Mouse (Mus musculus) hindbrain, embryonic 15.5 days (tissue): ENCODE results near the gene Ajm1. TPM values are rescaled to one million over a fixed set of nuclear protein-coding genes. Genes with fewer than 3 reads are reported as not detected.
A peak's percentile ranks its signal among the peaks of the same experiment; 100 is the strongest.

Experiments
- ATAC-seq: fragments of 200-750 bp; cut with Nextera tagmentation; 2 replicates; pipeline ENCODE4 v1.8.0; 2017; ENCODE audit warnings: low read depth, moderate number of reproducible peaks, moderate TSS enrichment; ENCODE audit not compliant: low FRiP score
- H3K27ac ChIP-seq: fragments of 300-500 bp; sonication (generic); replicated peaks from 2 replicates; pipeline ENCODE4 v1.5.1; 2015; ENCODE audit warnings: mild to moderate bottlenecking, inconsistent platforms
- H3K27me3 ChIP-seq: fragments of 300-500 bp; sonication (generic); 2 replicates; pipeline ENCODE4 v1.6.1; 2015; ENCODE audit warnings: control low read depth, inconsistent platforms
- H3K36me3 ChIP-seq: fragments of 300-500 bp; sonication (generic); 2 replicates; pipeline ENCODE4 v1.6.1; 2015; ENCODE audit warnings: control low read depth, inconsistent platforms
- H3K4me1 ChIP-seq: fragments of 300-500 bp; sonication (generic); replicated peaks from 2 replicates; pipeline ENCODE4 v1.6.1; 2015; ENCODE audit warnings: control low read depth, inconsistent platforms
- H3K4me2 ChIP-seq: fragments of 300-500 bp; sonication (generic); 2 replicates; pipeline ENCODE4 v1.6.1; 2015; ENCODE audit warnings: moderate library complexity, mild to moderate bottlenecking, inconsistent platforms
- H3K4me3 ChIP-seq: fragments of 300-500 bp; sonication (generic); 2 replicates; pipeline ENCODE4 v1.5.1; 2015; ENCODE audit warnings: mild to moderate bottlenecking, inconsistent platforms
- H3K9ac ChIP-seq: fragments of 300-500 bp; sonication (generic); 2 replicates; pipeline ENCODE4 v1.6.1; 2015; ENCODE audit warnings: inconsistent platforms
- H3K9me3 ChIP-seq: fragments of 300-500 bp; sonication (generic); 2 replicates; pipeline ENCODE4 v1.6.1; 2016; ENCODE audit warnings: control low read depth, inconsistent platforms
- WGBS: fragments of 180-500 bp; shearing (Covaris S2); methylation state at CpG from one replicate; pipeline ENCODE4 v1.1.7; 2015; 5-methylcytosine and 5-hydroxymethylcytosine counted together
- polyA plus RNA-seq: library from polyadenylated mRNA; unstranded; fragments of >200 nt; fragmentation: Nextera tagmentation; extraction: Ambion mirVana; gene quantifications from 2 replicates; pipeline ENCODE4 v1.2.1, GENCODE M21; 2015

The Ajm1 gene
- polyA plus RNA-seq, 1 experiment from 2014 or later, result 16.5 TPM

GRCm38 (mm10) chr2:25574579-25575431, 6.8 kb downstream of the Ajm1 start, which contains the start of the genes Mamdc4 and Phpt1:
Gene Mamdc4 (minus strand): TSS chr2:25574845.
Gene Phpt1 (minus strand): TSS chr2:25575224.
- under 1% methylated on average over 43 of the region's 45 CpGs for WGBS
- peak within 1 kb of the TSS; percentile 91 for H3K27ac ChIP-seq
- H3K4me3 ChIP-seq, result peak within 1 kb of the TSS; percentile 56

DNA sequence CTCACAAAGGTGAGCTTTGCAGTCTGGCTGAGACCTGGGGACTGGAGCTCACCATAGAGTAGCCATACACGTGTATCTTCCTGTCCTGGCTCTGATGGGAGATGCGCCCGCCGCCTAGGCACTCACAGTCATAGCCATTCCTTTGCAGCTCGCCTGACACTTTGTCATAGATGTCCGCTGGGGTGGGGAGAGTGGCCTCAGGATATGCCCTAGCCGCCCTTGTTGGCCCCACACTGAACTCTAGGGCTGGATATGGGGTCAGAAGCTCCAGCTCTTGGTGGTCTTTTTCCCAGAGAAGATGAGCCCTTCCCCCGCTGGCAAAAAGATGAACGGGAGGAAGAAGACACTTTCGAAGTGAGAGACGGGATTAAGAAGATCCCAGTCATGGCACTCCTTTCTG, 7.4 kb downstream of the Ajm1 start:
- Histone ChIP-seq H3K4me3 (peak overlapping the region; percentile 56), H3K4me1 (peaks cover 46% of the 10 kb centered on the region), H3K4me2 (peak overlapping the region; percentile 73), H3K27me3 (peaks cover 32% of the 10 kb centered on the region), H3K9ac (peak overlapping the region; percentile 59), H3K27ac (peak overlapping the region; percentile 91), H3K36me3 (0 out of 2 replicates have a peak, but pooled peaks cover 4% of the 10 kb centered on the region), H3K9me3 (no peaks in the 10 kb centered on the region)
- no peak for ATAC-seq
- 15% methylated on average over 11 of the region's 11 CpGs for WGBS

More at GRCm38 (mm10) chr2:25574579-25575431, 6.8 kb downstream of the Ajm1 start, which contains the start of the genes Mamdc4 and Phpt1:
- peaks cover 52% of the 10 kb centered on the region for H3K4me1 ChIP-seq
- peak within 1 kb of the TSS; percentile 59 for H3K9ac ChIP-seq
- H3K27me3 ChIP-seq, result peaks cover 39% of the 10 kb centered on the region
- H3K9me3 ChIP-seq, result no peaks in the 10 kb centered on the region
- H3K4me2 ChIP-seq, result peak within 1 kb of the TSS; percentile 73
- 0 out of 2 replicates have a peak, but pooled peaks cover 4% of the 10 kb centered on the region for H3K36me3 ChIP-seq
- ATAC-seq, result peak; percentile 98

DNA sequence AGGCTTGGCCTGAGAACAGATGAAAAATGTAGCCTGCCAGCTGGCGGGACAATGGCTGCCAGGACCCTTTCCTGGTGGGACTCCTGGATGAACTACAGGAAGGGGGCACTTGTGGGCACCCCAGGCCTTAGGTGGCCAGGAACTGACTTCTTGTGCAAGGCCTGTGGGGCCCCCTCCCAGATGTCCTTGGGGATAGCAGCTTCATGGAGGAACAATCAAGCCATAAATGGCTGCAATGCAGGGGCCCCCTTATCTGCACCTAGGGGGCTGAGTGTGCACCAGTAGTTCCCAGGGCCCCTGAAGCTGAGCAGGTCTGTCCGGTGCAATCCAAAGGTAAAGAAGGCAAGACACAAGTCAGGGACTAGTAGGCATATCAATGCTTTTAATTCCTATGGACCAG, 8.5 kb downstream of the Ajm1 start:
- Histone ChIP-seq H3K27ac (no peak overlapping the region), H3K27me3 (peaks cover 22% of the 10 kb centered on the region), H3K4me2 (peak overlapping the region; percentile 73; the same call in 1 of the 2 replicates), H3K9me3 (no peaks in the 10 kb centered on the region), H3K36me3 (peaks cover 7% of the 10 kb centered on the region; the same call in 1 of the 2 replicates), H3K9ac (no peak overlapping the region), H3K4me3 (no peak overlapping the region), H3K4me1 (peaks cover 35% of the 10 kb centered on the region)
- no peak for ATAC-seq
- WGBS, result 91% methylated on average over 2 of the region's 2 CpGs

- WGBS, result 93% methylated on average over 4 of the region's 4 CpGs
- H3K27me3 ChIP-seq, result peaks cover 3% of the 10 kb centered on the region
- no peak overlapping the region for H3K4me2 ChIP-seq
- no peak overlapping the region for H3K9ac ChIP-seq
- peaks cover 3% of the 10 kb centered on the region; the same call in 1 of the 2 replicates for H3K36me3 ChIP-seq
- ATAC-seq, result no peak
- no peak overlapping the region for H3K27ac ChIP-seq
- H3K4me3 ChIP-seq, result no peak overlapping the region
- peaks cover 24% of the 10 kb centered on the region for H3K4me1 ChIP-seq
- H3K9me3 ChIP-seq, result no peaks in the 10 kb centered on the region
Measured at GRCm38 (mm10) chr2:25571221-25571620, 10.3 kb downstream of the Ajm1 start.

GRCm38 (mm10) chr2:25569323-25569722, 12.2 kb downstream of the Ajm1 start:
- peaks cover 16% of the 10 kb centered on the region for H3K4me1 ChIP-seq
- no peaks in the 10 kb centered on the region for H3K27me3 ChIP-seq
- no peak for ATAC-seq
- H3K27ac ChIP-seq, result no peak overlapping the region
- H3K36me3 ChIP-seq, result peaks cover 3% of the 10 kb centered on the region
- no peak overlapping the region for H3K9ac ChIP-seq
- no peak overlapping the region for H3K4me3 ChIP-seq
- no peak overlapping the region for H3K4me2 ChIP-seq
- WGBS, result 97% methylated on average over 3 of the region's 3 CpGs
- H3K9me3 ChIP-seq, result no peaks in the 10 kb centered on the region

- whole genome bisulfite sequencing, result 89% methylated on average over 6 of the region's 6 CpGs
- H3K9ac ChIP-seq, result no peak overlapping the region
- no peaks in the 10 kb centered on the region for H3K9me3 ChIP-seq
Measured at GRCm38 (mm10) chr2:25568473-25569019, 13.0 kb downstream of the Ajm1 start.

GRCm38 (mm10) chr2:25566558-25566957, 15.0 kb downstream of the Ajm1 start:
- Histone ChIP-seq H3K4me3 (no peak overlapping the region), H3K27me3 (no peaks in the 10 kb centered on the region), H3K36me3 (peaks cover 27% of the 10 kb centered on the region), H3K4me2 (no peak overlapping the region), H3K9ac (no peak overlapping the region), H3K9me3 (no peaks in the 10 kb centered on the region), H3K27ac (no peak overlapping the region), H3K4me1 (no peaks in the 10 kb centered on the region)
- WGBS, result 87% methylated on average over 6 of the region's 6 CpGs
- no peak for ATAC-seq

More at GRCm38 (mm10) chr2:25568473-25569019, 13.0 kb downstream of the Ajm1 start:
- H3K4me1 ChIP-seq, result peaks cover 9% of the 10 kb centered on the region
- H3K27me3 ChIP-seq, result no peaks in the 10 kb centered on the region
- no peak overlapping the region for H3K4me2 ChIP-seq
- no peak overlapping the region for H3K4me3 ChIP-seq
- no peak for ATAC-seq
- H3K36me3 ChIP-seq, result peaks cover 7% of the 10 kb centered on the region
- H3K27ac ChIP-seq, result no peak overlapping the region

DNA sequence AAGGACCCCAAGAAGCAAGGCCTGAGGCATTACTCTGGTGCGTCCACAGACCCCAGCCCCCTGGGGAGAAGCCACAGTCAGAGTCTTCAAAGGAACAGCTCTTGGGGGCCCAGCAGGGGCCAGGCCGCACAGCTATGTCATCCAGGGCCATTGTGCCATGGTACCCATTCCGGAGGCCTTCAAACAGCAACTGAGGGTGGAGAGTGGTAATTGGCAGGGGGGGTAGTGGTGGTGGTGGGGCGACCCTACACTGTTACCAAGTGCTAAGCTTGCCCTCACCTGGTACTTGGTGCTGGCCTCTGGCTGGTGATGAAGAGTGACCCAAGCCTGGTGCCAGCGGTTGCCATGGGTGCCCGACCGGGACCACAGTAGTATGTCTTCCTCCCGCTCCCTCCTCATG, 15.8 kb downstream of the Ajm1 start:
- peak; percentile 23; the same call in 1 of the 2 replicates for ATAC-seq
- Histone ChIP-seq H3K4me1 (no peaks in the 10 kb centered on the region), H3K36me3 (peaks cover 35% of the 10 kb centered on the region), H3K4me3 (no peak overlapping the region), H3K4me2 (no peak overlapping the region), H3K9me3 (no peaks in the 10 kb centered on the region), H3K27ac (no peak overlapping the region), H3K9ac (no peak overlapping the region), H3K27me3 (no peaks in the 10 kb centered on the region)
- 84% methylated on average over 8 of the region's 8 CpGs for WGBS

DNA sequence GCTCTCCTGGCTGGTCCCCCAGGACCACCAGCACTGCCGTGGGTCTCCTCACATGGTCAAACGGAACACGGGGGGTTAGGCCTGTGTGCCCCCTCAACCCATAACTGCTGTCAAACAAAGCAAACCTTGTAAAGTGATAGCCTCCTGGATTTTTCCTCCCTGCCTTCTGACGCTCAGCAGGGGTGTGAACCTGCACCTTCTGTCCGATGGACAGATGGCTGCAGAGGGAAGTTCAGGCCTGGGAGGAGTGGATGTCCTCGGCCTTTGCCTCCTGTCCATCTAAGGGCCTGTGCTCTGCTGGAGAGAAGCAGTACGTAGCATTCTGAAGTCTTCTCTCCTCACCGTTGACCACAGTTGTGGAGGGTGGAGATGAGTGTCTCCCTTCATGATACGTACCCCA, 19.6 kb downstream of the Ajm1 start:
- no peak for ATAC-seq
- H3K4me2 ChIP-seq, result no peak overlapping the region
- no peak overlapping the region for H3K9ac ChIP-seq
- no peaks in the 10 kb centered on the region for H3K27me3 ChIP-seq
- no peak overlapping the region for H3K27ac ChIP-seq
- no peak overlapping the region for H3K4me3 ChIP-seq
- peaks cover 23% of the 10 kb centered on the region for H3K4me1 ChIP-seq
- H3K36me3 ChIP-seq, result peaks cover 42% of the 10 kb centered on the region
- 83% methylated on average over 9 of the region's 9 CpGs for WGBS
- H3K9me3 ChIP-seq, result no peaks in the 10 kb centered on the region

DNA sequence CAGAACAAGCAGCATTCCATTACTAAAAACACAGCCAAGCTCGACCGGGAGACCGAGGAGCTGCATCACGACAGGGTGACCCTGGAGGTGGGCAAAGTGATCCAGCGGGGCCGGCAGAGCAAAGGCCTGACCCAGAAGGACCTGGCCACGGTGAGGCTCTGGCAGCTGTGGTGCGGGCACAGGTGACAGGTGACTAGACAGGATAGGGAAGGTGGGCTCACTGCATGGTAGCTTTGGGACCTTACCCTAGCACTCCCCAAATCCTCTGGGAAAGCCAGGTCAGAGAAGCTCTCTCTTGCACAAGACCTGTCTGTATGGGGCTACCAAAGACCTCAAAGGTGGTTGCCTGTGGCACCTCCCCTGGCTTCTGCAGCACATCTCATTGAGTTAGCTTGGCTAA, 21.0 kb downstream of the Ajm1 start:
- Histone ChIP-seq H3K27me3 (no peaks in the 10 kb centered on the region), H3K27ac (no peak overlapping the region), H3K36me3 (peaks cover 42% of the 10 kb centered on the region), H3K4me2 (no peak overlapping the region), H3K9ac (no peak overlapping the region), H3K4me3 (no peak overlapping the region), H3K4me1 (peaks cover 30% of the 10 kb centered on the region), H3K9me3 (no peaks in the 10 kb centered on the region)
- no peak for ATAC-seq
- WGBS, result 94% methylated on average over 8 of the region's 8 CpGs

DNA sequence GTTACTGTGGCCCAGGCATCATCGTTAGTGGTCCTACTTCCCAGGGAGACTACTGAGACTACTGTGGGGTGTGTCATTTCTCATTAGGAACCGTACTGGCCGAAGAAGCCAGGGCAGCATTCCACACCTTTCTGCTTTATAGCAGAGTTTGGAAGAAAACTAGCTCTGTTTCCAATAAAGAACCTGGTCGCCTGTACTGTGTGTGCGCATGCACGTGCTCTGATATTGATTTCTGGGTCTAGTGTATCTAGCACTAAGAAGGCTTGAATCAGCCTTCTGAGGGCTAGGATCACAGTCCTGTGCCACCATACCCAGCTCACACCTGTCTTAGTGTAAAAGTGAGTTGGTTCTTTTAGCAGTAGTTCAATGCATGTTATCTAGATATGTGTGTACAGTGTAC, 22.8 kb downstream of the Ajm1 start:
- Histone ChIP-seq H3K27me3 (no peaks in the 10 kb centered on the region), H3K4me3 (peak overlapping the region; percentile 84), H3K4me1 (peaks cover 30% of the 10 kb centered on the region), H3K4me2 (peak overlapping the region; percentile 88), H3K9me3 (no peaks in the 10 kb centered on the region), H3K36me3 (peaks cover 40% of the 10 kb centered on the region), H3K27ac (no peak overlapping the region), H3K9ac (peak overlapping the region; percentile 92; the same call in 1 of the 2 replicates)
- 73% methylated on average over 6 of the region's 6 CpGs for WGBS
- no peak for ATAC-seq

DNA sequence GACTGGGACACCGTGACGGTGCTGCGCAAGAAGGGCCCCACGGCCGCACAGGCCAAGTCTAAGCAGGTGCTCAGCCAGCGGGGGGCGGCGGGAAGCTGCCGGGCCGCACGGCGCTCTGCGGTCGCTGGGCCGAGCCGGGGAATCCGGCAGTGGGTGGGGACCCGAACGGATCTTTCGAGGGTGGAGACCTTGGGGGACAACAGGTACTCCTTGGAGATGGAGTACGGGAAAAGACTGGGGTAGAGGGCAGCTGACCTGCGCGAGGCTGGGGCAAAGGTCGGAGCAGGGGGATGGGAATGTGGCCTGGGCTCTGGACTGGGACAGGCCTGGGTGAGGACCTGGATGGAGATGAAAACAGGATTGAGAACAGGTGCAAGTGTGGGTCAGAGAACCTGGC, 23.6 kb downstream of the Ajm1 start:
- peaks cover 30% of the 10 kb centered on the region for H3K4me1 ChIP-seq
- H3K27me3 ChIP-seq, result no peaks in the 10 kb centered on the region
- peak overlapping the region; percentile 88 for H3K4me2 ChIP-seq
- peak overlapping the region; percentile 92 for H3K9ac ChIP-seq
- H3K36me3 ChIP-seq, result peaks cover 32% of the 10 kb centered on the region
- peak overlapping the region; percentile 79 for H3K27ac ChIP-seq
- 0% methylated on average over 24 of the region's 24 CpGs for WGBS
- H3K9me3 ChIP-seq, result no peaks in the 10 kb centered on the region
- peak overlapping the region; percentile 84 for H3K4me3 ChIP-seq
- ATAC-seq, result peak; percentile 35; the same call in 1 of the 2 replicates
